Mouse (Mus musculus) myocyte (in vitro differentiated cells): ENCODE measurements at regions not wholly inside any gene's neighbourhood (a gene's known extent, or its start where the extent isn't known, plus 50 kb on each side); places are given as distances from the start of the nearest gene placed in this dataset.

Experiments used
- E2F4 ChIP-seq: IDR thresholded peaks from one replicate; pipeline ENCODE4 v1.6.1; 2011; ENCODE audit warnings: mild to moderate bottlenecking, control low read depth, moderate library complexity; ENCODE audit not compliant: insufficient read depth
- MYOG ChIP-seq, 3 experiments: IDR thresholded peaks; one replicate each; pipeline ENCODE4 v1.6.1; 2011; ENCODE audit warnings: control low read depth in 2 of 3, low read depth in 2 of 3, mild to moderate bottlenecking in 2 of 3; ENCODE audit not compliant: insufficient read length in 2 of 3, control insufficient read depth in 1 of 3, insufficient read depth in 1 of 3
- POLR2A ChIP-seq: IDR thresholded peaks from one replicate; pipeline ENCODE4 v1.6.1; 2011; ENCODE audit warnings: low read depth, mild to moderate bottlenecking, control low read depth, moderate library complexity; ENCODE audit not compliant: insufficient read length
- TCF12 ChIP-seq: IDR thresholded peaks from one replicate; pipeline ENCODE4 v1.6.1; 2011; ENCODE audit warnings: mild to moderate bottlenecking, control low read depth; ENCODE audit not compliant: poor library complexity, insufficient read depth, severe bottlenecking
- USF1 ChIP-seq: IDR thresholded peaks from one replicate; pipeline ENCODE4 v1.6.1; 2011; ENCODE audit warnings: low read depth, mild to moderate bottlenecking, control low read depth, moderate library complexity

DNA sequence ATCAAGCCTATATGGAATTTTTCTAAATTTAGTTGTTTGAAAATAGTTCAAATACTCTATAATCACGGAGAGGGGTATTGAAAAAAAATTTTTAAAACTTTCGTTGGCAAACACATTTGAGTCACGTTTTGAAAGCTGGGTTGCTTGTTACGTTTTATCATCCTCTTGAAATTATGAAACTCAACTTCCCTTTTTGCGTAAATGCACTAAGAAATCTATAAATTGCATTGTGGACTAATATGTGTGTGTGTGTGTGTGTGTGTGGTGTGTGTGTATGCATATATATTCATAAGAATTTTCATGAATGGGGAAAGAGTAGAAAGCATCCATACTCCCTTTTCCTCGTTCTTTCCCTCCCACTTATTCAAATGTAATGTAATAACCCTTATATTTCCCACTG is 69.6 kb upstream of the Igf1r start:
- no peak for TF ChIP-seq POLR2A
- no peak for TF ChIP-seq E2F4
- TF ChIP-seq USF1: no peak
- TF ChIP-seq TCF12: no peak
- no peak for TF ChIP-seq MYOG (IDR thresholded peaks at IDR 0.05; ENCODE audit: control insufficient read depth in 1 of 3, insufficient read depth in 1 of 3, insufficient read length in 2 of 3, low read depth in 2 of 3)
